Mouse (Mus musculus) ES-E14 (cell line): ENCODE results near the gene Pbx3. TPM values are rescaled to one million over a fixed set of nuclear protein-coding genes. Genes with fewer than 3 reads are reported as not detected.

ENCODE experiments used
- DNase-seq: peaks from one replicate; pipeline ENCODE4 v3.0.0-alpha.2; 2013; ENCODE audit warnings: low read depth, low spot score
- H3K27ac ChIP-seq: 2 replicates; pipeline ENCODE4 v1.5.1; 2012; ENCODE audit warnings: low read depth, mild to moderate bottlenecking, low read length, moderate library complexity, mixed read lengths; ENCODE audit not compliant: poor library complexity, insufficient read depth, severe bottlenecking
- H3K36me3 ChIP-seq: 2 replicates; pipeline ENCODE4 v1.6.1; 2012; ENCODE audit warnings: mild to moderate bottlenecking, low read length, moderate library complexity, mixed read lengths; ENCODE audit not compliant: control insufficient read depth, poor library complexity, insufficient read depth, severe bottlenecking
- H3K4me1 ChIP-seq, 2 experiments: fragments of 150-350 bp in 1 of 2; sonication (generic) in 1 of 2; 2 replicates each; pipeline ENCODE4 v1.6.1; 2012; ENCODE audit warnings: low read length in 2 of 2, mild to moderate bottlenecking in 1 of 2, mixed read lengths in 1 of 2; ENCODE audit not compliant: control insufficient read depth in 2 of 2, insufficient read depth in 2 of 2, poor library complexity in 1 of 2
- H3K4me3 ChIP-seq, 2 experiments: fragments of 150-350 bp in 1 of 2; sonication (generic) in 1 of 2; 2 replicates each; pipeline ENCODE4 v1.5.1; 2012; ENCODE audit warnings: low read length in 2 of 2, low read depth in 1 of 2, mild to moderate bottlenecking in 1 of 2, mixed read lengths in 1 of 2; ENCODE audit not compliant: insufficient read depth in 1 of 2, poor library complexity in 1 of 2, severe bottlenecking in 1 of 2
- H3K9ac ChIP-seq: 2 replicates; pipeline ENCODE4 v1.6.1; 2012; ENCODE audit warnings: low read depth, mild to moderate bottlenecking, low read length, mixed read lengths; ENCODE audit not compliant: poor library complexity, insufficient read depth, severe bottlenecking
- H3K9me3 ChIP-seq: fragments of 150-350 bp; sonication (generic); 2 replicates; pipeline ENCODE4 v1.6.1; 2012; ENCODE audit warnings: low read depth, mild to moderate bottlenecking, low read length; ENCODE audit not compliant: control insufficient read depth, insufficient read depth
- CHD2 ChIP-seq: IDR thresholded peaks from 2 replicates; pipeline ENCODE4 v1.6.1; 2014; ENCODE audit warnings: mild to moderate bottlenecking, low read depth, low read length, inconsistent platforms
- HCFC1 ChIP-seq: IDR thresholded peaks from 2 replicates; pipeline ENCODE4 v1.6.1; 2012; ENCODE audit warnings: low read length, inconsistent platforms, borderline replicate concordance; ENCODE audit not compliant: insufficient read depth
- MAFK ChIP-seq: IDR thresholded peaks from 2 replicates; pipeline ENCODE4 v1.6.1; 2014; ENCODE audit warnings: mild to moderate bottlenecking, low read depth, low read length, inconsistent platforms; ENCODE audit not compliant: insufficient read depth
- ZC3H11A ChIP-seq: IDR thresholded peaks from 2 replicates; pipeline ENCODE4 v1.6.1; 2012; ENCODE audit warnings: low read depth, mild to moderate bottlenecking, inconsistent platforms, low read length, borderline replicate concordance
- ZNF384 ChIP-seq: IDR thresholded peaks from 2 replicates; pipeline ENCODE4 v1.6.1; 2012; ENCODE audit warnings: low read depth, low read length, inconsistent platforms
- in situ Hi-C, 2 experiments: fragments of 600-800 bp; cut with MboI; formaldehyde crosslinking; loops; one replicate each; pipeline ENCODE4 v1.15.1; 2025; ENCODE audit warnings: low sequenced_read_pairs in 2 of 2, inconsistent platforms in 1 of 2; ENCODE audit not compliant: unreplicated experiment in 2 of 2
- total RNA-seq: library from RNA; depleted of rRNA; stranded (reverse); fragments of 300-350 nt; gene quantifications from 2 replicates; pipeline ENCODE4 v1.2.3, GENCODE M21; 2012

Pbx3 gene
- total RNA-seq, 1 experiment = 6.6 TPM

DNA sequence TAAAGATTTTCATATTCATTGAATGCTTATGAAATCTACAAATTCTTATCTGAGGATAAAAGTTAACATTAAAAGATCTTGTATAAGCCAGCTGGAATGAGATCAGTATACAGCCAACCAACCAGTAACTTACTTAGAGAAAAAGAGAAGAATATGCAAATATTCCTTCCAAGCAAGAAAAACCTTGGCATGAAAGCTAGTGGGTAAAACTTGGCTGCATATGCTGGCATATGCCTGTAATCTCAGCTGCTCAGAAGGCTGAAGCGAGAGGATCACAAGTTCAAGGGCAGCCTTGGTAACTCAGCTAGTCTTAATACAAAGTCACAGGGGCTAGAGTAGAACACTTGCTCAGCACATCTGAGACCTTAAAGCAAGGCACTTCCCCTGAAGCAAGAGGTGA is 153.8 kb downstream of the Pbx3 start:
- Histone ChIP-seq H3K27ac (no peak overlapping the region), H3K36me3 (no peaks in the 10 kb centered on the region), H3K4me1 (no peaks in the 10 kb centered on the region), H3K4me3 (no peak overlapping the region), H3K9me3 (no peaks in the 10 kb centered on the region), H3K9ac (no peak overlapping the region)
- TF ChIP-seq ZC3H11A = no peak
- no peak for TF ChIP-seq CHD2
- TF ChIP-seq MAFK = no peak
- TF ChIP-seq ZNF384 = no peak
- no peak for TF ChIP-seq HCFC1
- in situ Hi-C loops = no loop called here
- no peak for DNase-seq

GRCm38 (mm10) chr2:34217596-34217995 is 155.3 kb downstream of the Pbx3 start:
- Histone ChIP-seq H3K36me3 (no peaks in the 10 kb centered on the region), H3K9ac (no peak overlapping the region), H3K4me1 (no peaks in the 10 kb centered on the region), H3K9me3 (no peaks in the 10 kb centered on the region), H3K4me3 (no peak overlapping the region), H3K27ac (no peak overlapping the region)
- in situ Hi-C loops = no loop called here
- DNase-seq = no peak
- TF ChIP-seq MAFK = no peak
- TF ChIP-seq HCFC1 = no peak
- TF ChIP-seq ZC3H11A = no peak
- TF ChIP-seq CHD2 = no peak
- no peak for TF ChIP-seq ZNF384

DNA sequence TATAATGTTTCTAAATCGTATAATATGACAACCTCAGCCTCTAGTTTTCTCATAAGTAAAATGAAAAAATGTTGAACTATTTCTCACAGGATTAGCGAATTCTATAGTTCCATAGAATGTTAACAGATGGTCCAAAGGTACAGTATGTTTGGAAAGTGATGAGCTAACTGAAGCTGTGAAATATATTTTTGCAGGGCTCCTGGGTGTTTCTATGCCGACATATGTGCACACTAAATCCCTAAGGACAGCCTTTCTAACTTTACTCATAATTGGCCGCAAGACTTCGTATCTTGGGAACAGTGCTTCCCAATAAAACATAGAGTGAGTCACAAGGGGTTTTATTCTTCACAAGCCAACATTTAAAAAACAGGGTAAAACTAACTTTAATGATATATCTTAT is 157.4 kb downstream of the Pbx3 start:
- TF ChIP-seq CHD2 (no peak), ZNF384 (no peak), MAFK (no peak), ZC3H11A (no peak), HCFC1 (no peak)
- Histone ChIP-seq H3K27ac (no peak overlapping the region), H3K9me3 (no peaks in the 10 kb centered on the region), H3K4me1 (no peaks in the 10 kb centered on the region), H3K4me3 (no peak overlapping the region), H3K9ac (no peak overlapping the region), H3K36me3 (no peaks in the 10 kb centered on the region)
- DNase-seq = no peak
- in situ Hi-C loops = no loop called here

- no peak overlapping the region for H3K27ac ChIP-seq
- TF ChIP-seq HCFC1 = no peak
- no peak for TF ChIP-seq CHD2
- no peak for TF ChIP-seq MAFK
- in situ Hi-C loops = no loop called here
Measured at GRCm38 (mm10) chr2:34212418-34212817, 160.5 kb downstream of the Pbx3 start.

GRCm38 (mm10) chr2:34204797-34205196 is 168.1 kb downstream of the Pbx3 start:
- in situ Hi-C loops = no loop called here
- Histone ChIP-seq H3K4me3 (no peak overlapping the region), H3K9ac (no peak overlapping the region), H3K27ac (no peak overlapping the region), H3K9me3 (no peaks in the 10 kb centered on the region), H3K4me1 (no peaks in the 10 kb centered on the region), H3K36me3 (no peaks in the 10 kb centered on the region)
- TF ChIP-seq CHD2 = no peak
- TF ChIP-seq HCFC1 = no peak
- TF ChIP-seq ZC3H11A = no peak
- TF ChIP-seq ZNF384 = no peak
- no peak for DNase-seq

More at GRCm38 (mm10) chr2:34212418-34212817, 160.5 kb downstream of the Pbx3 start:
- Histone ChIP-seq H3K4me3 (no peak overlapping the region), H3K9me3 (no peaks in the 10 kb centered on the region), H3K4me1 (no peaks in the 10 kb centered on the region), H3K36me3 (no peaks in the 10 kb centered on the region), H3K9ac (no peak overlapping the region)
- no peak for DNase-seq
